In the genomic region with DNA sequence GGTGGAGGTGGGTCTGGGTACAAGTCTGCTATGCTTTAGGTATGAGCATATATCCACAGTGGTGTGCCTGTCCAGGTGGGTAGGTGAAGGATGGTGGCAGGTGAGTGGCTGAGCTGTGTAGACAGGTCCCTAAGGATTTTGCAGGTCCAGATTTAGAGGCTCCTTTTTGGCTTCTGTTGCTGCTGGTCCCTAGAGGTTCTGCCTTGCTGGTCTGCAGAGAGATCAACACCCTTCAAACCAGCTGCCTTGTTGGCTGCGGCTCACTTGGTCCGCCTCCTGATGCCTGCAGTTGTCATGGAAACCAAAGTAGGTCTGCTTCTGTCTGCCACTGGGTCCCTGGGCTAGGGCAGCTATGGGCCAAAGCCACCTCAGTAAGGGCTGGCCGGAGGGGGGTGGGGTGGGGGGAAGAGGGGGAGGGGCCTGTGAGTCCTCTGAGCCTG, we compare ENCODE assay signal across 11 mouse cellular contexts. TPM values are rescaled to one million over a fixed set of nuclear protein-coding genes. Genes with fewer than 3 reads are reported as not detected.
DNase-seq lines count a peak whose midpoint lies in the region; ATAC-seq and TF ChIP-seq lines count a peak whose summit lies in the region.
"Had no signal": no experiment of that assay in that cellular context is flagged by ENCODE, and none has a peak within 500 bp of the region (broad histone marks: within the 10 kb centered on the region; RNA-seq: fewer than 3 reads in every experiment).

No protein-coding gene starts in this region.

- no peak for DNase-seq in kidney, postnatal 0 days (ENCODE audit: low spot score)
- DNase-seq in kidney, adult 11 months = no peak
- DNase-seq in cerebellum, postnatal 10 days = peak; percentile 79 to 85
- DNase-seq in hindbrain, embryonic 11.5 days (ENCODE audit: low spot score) = peak; percentile 67
- peak; percentile 85 for DNase-seq in midbrain, embryonic 11.5 days (ENCODE audit: low spot score, missing footprints)
- DNase-seq in heart, adult 8-10 months (ENCODE audit: low spot score) = no peak
- DNase-seq in spleen, adult 12 weeks (ENCODE audit: low spot score) = no peak

- no peaks in the 10 kb centered on the region for H3K4me1 ChIP-seq in kidney, postnatal 0 days (replicated peaks; ENCODE audit: insufficient read depth, low read length)
- peaks cover 9% of the 10 kb centered on the region; the same call in 1 of the 2 replicates for H3K4me1 ChIP-seq in hindbrain, embryonic 11.5 days (replicated peaks; ENCODE audit: control insufficient read depth, insufficient read depth, low read length)
- H3K4me1 ChIP-seq in midbrain, embryonic 11.5 days (ENCODE audit: control insufficient read depth, insufficient read depth, low read length) = peaks cover 25% of the 10 kb centered on the region

- WGBS in kidney, postnatal 0 days = 6% methylated on average over 3 of the region's 3 CpGs
- WGBS in hindbrain, embryonic 11.5 days = 0% methylated on average over 3 of the region's 3 CpGs
- 4% methylated on average over 3 of the region's 3 CpGs for WGBS in midbrain, embryonic 11.5 days

- H3K9ac ChIP-seq in kidney, postnatal 0 days (ENCODE audit: low read depth, low read length) = no peak overlapping the region
- H3K9ac ChIP-seq in hindbrain, embryonic 11.5 days (ENCODE audit: low read depth, low read length) = no peak overlapping the region
- no peak overlapping the region for H3K9ac ChIP-seq in midbrain, embryonic 11.5 days (ENCODE audit: low read length)

- H3K4me2 ChIP-seq in kidney, postnatal 0 days (ENCODE audit: low read length) = no peak overlapping the region
- H3K4me2 ChIP-seq in hindbrain, embryonic 11.5 days (replicated peaks; ENCODE audit: low read depth, low read length) = no peak overlapping the region
- no peak overlapping the region for H3K4me2 ChIP-seq in midbrain, embryonic 11.5 days

- peak; percentile 68; the same call in 1 of the 2 replicates for ATAC-seq in kidney, postnatal 0 days (replicated peaks; ENCODE audit: low FRiP score, low read depth)
- ATAC-seq in hindbrain, embryonic 11.5 days (ENCODE audit: low FRiP score) = peak; percentile 87
- peak; percentile 93 for ATAC-seq in midbrain, embryonic 11.5 days (ENCODE audit: low FRiP score)
- ATAC-seq in CD4-positive, CD25-positive, alpha-beta regulatory T cell, adult 4 months = no peak

- no peaks in the 10 kb centered on the region for H3K9me3 ChIP-seq in kidney, postnatal 0 days (replicated peaks; ENCODE audit: low read length)
- H3K9me3 ChIP-seq in hindbrain, embryonic 11.5 days (ENCODE audit: control insufficient read depth, low read length) = no peaks in the 10 kb centered on the region
- no peaks in the 10 kb centered on the region for H3K9me3 ChIP-seq in midbrain, embryonic 11.5 days (ENCODE audit: control insufficient read depth, low read length)

- H3K27me3 ChIP-seq in kidney, postnatal 0 days (ENCODE audit: insufficient read depth, low read length) = no peaks in the 10 kb centered on the region
- H3K27me3 ChIP-seq in hindbrain, embryonic 11.5 days (ENCODE audit: control insufficient read depth, insufficient read depth, low read length) = 0 out of 2 replicates have a peak, but pooled peaks cover 3% of the 10 kb centered on the region
- H3K27me3 ChIP-seq in midbrain, embryonic 11.5 days (ENCODE audit: control insufficient read depth, insufficient read depth, low read length) = peaks cover 16% of the 10 kb centered on the region

- no peak for TF ChIP-seq CTCF in kidney, postnatal 0 days (IDR thresholded peaks at IDR 0.05; ENCODE audit: low read depth)

- no peaks in the 10 kb centered on the region for H3K36me3 ChIP-seq in kidney, postnatal 0 days (ENCODE audit: insufficient read depth, low read length)
- no peaks in the 10 kb centered on the region for H3K36me3 ChIP-seq in hindbrain, embryonic 11.5 days (ENCODE audit: control insufficient read depth, insufficient read depth, low read length)
- H3K36me3 ChIP-seq in midbrain, embryonic 11.5 days (ENCODE audit: control insufficient read depth, insufficient read depth, low read length) = no peaks in the 10 kb centered on the region

- no peak overlapping the region for H3K4me3 ChIP-seq in kidney, postnatal 0 days (replicated peaks; ENCODE audit: low read depth, low read length)
- H3K4me3 ChIP-seq in hindbrain, embryonic 11.5 days (ENCODE audit: low read depth, low read length) = no peak overlapping the region
- no peak overlapping the region for H3K4me3 ChIP-seq in midbrain, embryonic 11.5 days (ENCODE audit: low read depth, low read length)
- H3K4me3 ChIP-seq: erythroblast, embryonic 14.5 days had no signal

- no peak overlapping the region for H3K27ac ChIP-seq in kidney, postnatal 0 days
- H3K27ac ChIP-seq in hindbrain, embryonic 11.5 days (ENCODE audit: low read depth, low read length) = no peak overlapping the region
- no peak overlapping the region for H3K27ac ChIP-seq in midbrain, embryonic 11.5 days (ENCODE audit: low read depth, low read length)

RNA-seq across cellular contexts. Expression of a gene that starts 18.1 kb away (rescaled TPM):
- polyA plus RNA-seq in kidney, postnatal 0 days (2015; fragmentation: Nextera tagmentation; extraction: Ambion mirVana) = not detected in 2 replicates
- polyA plus RNA-seq in hindbrain, embryonic 11.5 days (2014; fragmentation: Nextera tagmentation; extraction: Ambion mirVana) = 0.15 TPM in 1 of 2 replicates, not detected in the other
- polyA plus RNA-seq in midbrain, embryonic 11.5 days (2014; fragmentation: Nextera tagmentation; extraction: Ambion mirVana) = 0.15 TPM in 1 of 2 replicates, not detected in the other
- not detected for polyA plus RNA-seq in CD4-positive, CD25-positive, alpha-beta regulatory T cell, adult 4 months (2017; shearing (Covaris generic))
- total RNA-seq in heart, adult 8-10 months (2022) = not detected
- total RNA-seq: left cerebral cortex, adult 8-10 months had no signal
- polyA plus RNA-seq: erythroblast, embryonic 14.5 days; spleen, adult 2 months had no signal

RNA-seq across cellular contexts. Expression of a gene that starts 55.1 kb away (rescaled TPM):
- 14.9 and 16.2 TPM in 2 replicates for polyA plus RNA-seq in kidney, postnatal 0 days (2015; fragmentation: Nextera tagmentation; extraction: Ambion mirVana)
- polyA plus RNA-seq in hindbrain, embryonic 11.5 days (2014; fragmentation: Nextera tagmentation; extraction: Ambion mirVana) = 22.4 and 25.0 TPM in 2 replicates
- polyA plus RNA-seq in midbrain, embryonic 11.5 days (2014; fragmentation: Nextera tagmentation; extraction: Ambion mirVana) = 26.4 and 27.1 TPM in 2 replicates
- 10 to 100 TPM; 19.1 to 24.3 TPM for polyA plus RNA-seq in CD4-positive, CD25-positive, alpha-beta regulatory T cell, adult 4 months (2017; shearing (Covaris generic))
- total RNA-seq in heart, adult 8-10 months (2022) = 1 to 10 TPM; 6.6 to 9.0 (median 8.6) TPM

Comparison
In these comparisons a context has a peak if more than half of its experiments do, and no peak if none do; other contexts are left out.
1. DNase-seq: peak in cerebellum, postnatal 10 days (2 of 2), hindbrain, embryonic 11.5 days (single experiment) and midbrain, embryonic 11.5 days (single experiment); none in kidney, postnatal 0 days (single experiment), kidney, adult 11 months (single experiment), heart, adult 8-10 months (single experiment) and spleen, adult 12 weeks (single experiment).